Mouse (Mus musculus) cortical plate, adult 2 months (tissue): ENCODE measurements around the gene Atp2b2.

Experiments used
- CTCF ChIP-seq: fragments of 200-500 bp; IDR thresholded peaks from 2 replicates; pipeline ENCODE4 v1.5.1; 2011; ENCODE audit warnings: mild to moderate bottlenecking, control low read depth, low read length; ENCODE audit not compliant: insufficient read depth; ENCODE audit errors: extremely low read depth
- POLR2A ChIP-seq: fragments of 200-500 bp; IDR thresholded peaks from 2 replicates; pipeline ENCODE4 v1.6.1; 2011; ENCODE audit warnings: mild to moderate bottlenecking, low read length, control low read depth; ENCODE audit not compliant: insufficient read depth; ENCODE audit errors: extremely low read depth

GRCm38 (mm10) chr6:113959336-113959735, 83.1 kb downstream of the Atp2b2 start:
- TF ChIP-seq CTCF: no peak
- TF ChIP-seq POLR2A: no peak
